Mouse (Mus musculus): Measurements from ENCODE around the gene Slc25a23. TPM values are rescaled to one million over a fixed set of nuclear protein-coding genes. Genes with fewer than 3 reads are reported as not detected.

Slc25a23 gene
- polyA plus RNA-seq, 1 experiment from 2014 or later = 12.9 TPM

DNA sequence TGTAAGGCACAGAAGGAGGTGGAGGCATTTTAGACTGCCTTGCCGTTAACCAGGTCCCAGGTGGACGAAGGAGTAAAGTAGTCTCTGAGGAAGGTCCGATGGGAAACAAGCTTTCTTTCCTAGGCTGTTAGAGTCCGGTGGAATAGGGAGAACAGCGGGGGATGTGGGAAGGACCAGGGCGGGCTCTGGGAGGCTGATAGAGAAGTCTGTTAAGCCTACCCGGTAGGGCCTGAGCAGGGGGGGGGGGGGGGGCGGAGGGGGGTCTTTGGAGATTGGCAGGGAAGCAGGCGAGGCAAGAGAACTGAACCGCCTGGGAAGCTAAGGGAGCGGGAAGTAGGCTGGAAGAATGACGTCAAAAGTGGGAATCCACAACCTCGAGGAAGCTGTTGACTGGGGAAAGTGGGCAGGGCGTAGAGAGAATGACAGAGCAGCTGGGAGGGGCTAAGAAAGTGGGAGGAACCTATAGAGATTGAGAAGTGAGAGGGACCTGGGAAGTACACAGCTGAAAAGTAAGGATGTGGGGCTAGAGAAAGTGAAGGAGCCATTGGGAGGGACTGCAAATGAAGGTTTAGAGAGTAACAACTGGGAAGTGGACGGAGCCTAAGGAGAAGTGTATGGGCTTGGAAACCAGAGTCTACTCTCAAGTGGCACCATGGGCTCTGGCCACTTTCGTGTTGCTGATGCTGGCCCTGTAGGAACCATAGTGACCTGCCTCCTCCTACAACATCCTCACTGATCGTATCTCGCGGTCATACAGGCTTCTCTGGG is 36.4 kb upstream of the Slc25a23 start:
- Histone ChIP-seq H3K27me3 (no peaks in the 10 kb centered on the region), H3K9me3 (replicated peaks) (no peaks in the 10 kb centered on the region), H3K36me3 (no peaks in the 10 kb centered on the region), H3K4me2 (peak overlapping the region; percentile 61), H3K9ac (no peak overlapping the region), H3K27ac (no peak overlapping the region), H3K4me1 (peaks cover 14% of the 10 kb centered on the region), H3K4me3 (replicated peaks) (peak overlapping the region; percentile 27)
- peak; percentile 90 for ATAC-seq (replicated peaks; ENCODE audit: low FRiP score)
- WGBS = 3% methylated on average over 18 of the region's 19 CpGs

DNA sequence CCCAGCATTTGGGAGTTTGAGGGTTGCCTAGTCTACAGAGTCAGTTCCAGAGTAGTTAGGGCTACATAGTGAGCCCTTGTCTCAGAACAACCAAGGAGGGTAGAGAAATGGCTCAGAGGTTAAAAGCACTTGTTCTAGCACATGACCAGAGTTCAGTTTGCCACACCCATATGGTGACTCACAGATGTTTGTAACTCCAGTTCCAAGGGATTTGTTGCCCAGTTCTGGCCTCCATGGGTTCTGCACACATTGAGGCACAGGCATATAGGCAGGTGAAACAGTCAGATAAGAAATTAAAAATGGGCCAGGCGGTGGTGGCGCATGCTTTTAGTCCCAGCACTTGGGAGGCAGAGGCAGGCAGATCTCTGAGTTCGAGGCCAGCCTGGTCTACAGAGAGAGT is 34.6 kb upstream of the Slc25a23 start:
- Histone ChIP-seq H3K36me3 (no peaks in the 10 kb centered on the region), H3K4me2 (no peak overlapping the region), H3K4me3 (replicated peaks) (no peak overlapping the region), H3K27ac (no peak overlapping the region), H3K27me3 (0 out of 2 replicates have a peak, but pooled peaks cover 2% of the 10 kb centered on the region), H3K4me1 (peaks cover 14% of the 10 kb centered on the region), H3K9me3 (replicated peaks) (no peaks in the 10 kb centered on the region), H3K9ac (no peak overlapping the region)
- 88% methylated on average over 3 of the region's 3 CpGs for WGBS
- ATAC-seq (replicated peaks; ENCODE audit: low FRiP score) = no peak

DNA sequence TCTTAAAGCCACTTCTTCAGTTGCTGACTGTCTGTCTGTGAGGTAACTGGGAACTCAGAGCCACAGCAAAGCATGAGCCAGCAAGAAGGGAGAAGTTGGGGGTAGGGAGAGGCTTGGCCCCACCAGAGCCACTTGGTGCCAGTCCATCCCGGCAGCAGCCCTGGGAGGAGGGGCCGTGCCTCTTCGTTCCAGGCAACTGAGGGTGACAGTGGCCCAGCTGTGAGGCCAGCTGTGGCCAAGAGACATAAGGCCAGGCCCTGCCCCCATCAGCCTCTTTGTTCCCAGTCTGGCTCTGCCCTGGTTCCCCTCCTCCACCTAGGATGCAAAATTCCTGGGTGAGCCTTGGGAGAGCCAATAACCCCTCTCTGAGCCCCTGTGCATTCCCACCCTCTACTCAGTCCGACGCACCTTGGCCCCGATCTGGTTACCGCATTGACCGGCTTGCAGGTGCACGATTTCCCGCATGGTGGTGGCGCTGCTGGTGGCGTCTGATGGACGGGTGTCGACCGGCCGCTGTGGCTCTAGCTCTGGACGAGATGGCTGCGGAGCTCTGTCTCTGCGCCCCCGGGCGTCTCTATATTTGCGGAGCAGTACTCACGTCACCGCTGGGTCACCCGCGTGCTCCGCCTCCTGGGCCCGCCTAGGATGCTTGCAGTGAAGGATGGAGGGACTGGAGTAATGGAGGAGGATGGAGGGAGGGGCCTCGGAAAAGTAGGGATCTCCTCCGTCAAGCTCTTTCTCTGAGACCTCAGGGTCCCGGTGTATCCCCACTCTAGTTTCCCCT is 27.6 kb upstream of the Slc25a23 start, which contains the start of gene Tubb4a:
Tubb4a (minus strand) TSS at position 734 of the 784 bp plus-strand sequence.
- Histone ChIP-seq H3K4me2 (peak within 1 kb of the TSS; percentile 61), H3K36me3 (no peaks in the 10 kb centered on the region), H3K4me1 (peaks cover 15% of the 10 kb centered on the region), H3K4me3 (replicated peaks) (peak within 1 kb of the TSS; percentile 40), H3K27me3 (peaks cover 11% of the 10 kb centered on the region; the same call in 1 of the 2 replicates), H3K9me3 (replicated peaks) (no peaks in the 10 kb centered on the region), H3K9ac (peak within 1 kb of the TSS; percentile 21; the same call in 1 of the 2 replicates), H3K27ac (no peak within 1 kb of the TSS)
- ATAC-seq (replicated peaks; ENCODE audit: low FRiP score) = peak; percentile 67
- WGBS = under 1% methylated on average over 31 of the region's 31 CpGs

DNA sequence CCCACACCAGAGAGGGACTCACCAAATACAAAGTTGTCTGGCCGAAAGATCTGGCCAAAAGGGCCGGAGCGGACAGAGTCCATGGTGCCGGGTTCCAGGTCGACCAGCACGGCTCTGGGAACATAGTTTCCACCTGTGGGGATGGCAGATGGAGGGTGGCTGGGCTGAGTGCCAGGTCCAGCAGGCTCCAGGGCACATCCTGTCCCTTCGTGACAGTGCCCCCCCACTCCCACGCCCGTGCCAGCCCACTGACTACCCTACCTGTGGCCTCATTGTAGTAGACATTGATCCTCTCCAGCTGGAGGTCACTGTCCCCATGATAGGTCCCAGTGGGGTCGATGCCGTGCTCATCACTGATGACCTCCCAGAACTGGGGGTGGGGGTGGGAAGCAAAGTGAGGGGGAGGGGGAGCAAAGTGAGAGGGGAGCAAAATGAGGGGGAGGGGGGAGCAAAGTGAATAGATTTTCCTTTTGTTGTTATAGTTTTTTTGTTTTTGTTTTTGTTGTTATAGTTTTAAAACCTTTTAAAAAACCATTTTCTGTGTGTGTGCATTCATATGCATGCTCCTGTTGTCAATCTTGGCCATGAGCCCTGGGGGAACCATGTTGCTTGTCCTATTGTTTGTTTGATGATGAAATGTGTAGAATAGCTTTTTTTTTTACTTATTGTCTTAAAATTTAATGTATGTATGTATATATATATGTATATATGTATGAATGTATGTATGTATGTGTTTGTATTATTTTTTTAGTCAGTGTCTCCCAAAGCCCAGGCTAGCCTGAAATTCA is 26.5 kb upstream of the Slc25a23 start:
- H3K4me2 ChIP-seq = no peak overlapping the region

DNA sequence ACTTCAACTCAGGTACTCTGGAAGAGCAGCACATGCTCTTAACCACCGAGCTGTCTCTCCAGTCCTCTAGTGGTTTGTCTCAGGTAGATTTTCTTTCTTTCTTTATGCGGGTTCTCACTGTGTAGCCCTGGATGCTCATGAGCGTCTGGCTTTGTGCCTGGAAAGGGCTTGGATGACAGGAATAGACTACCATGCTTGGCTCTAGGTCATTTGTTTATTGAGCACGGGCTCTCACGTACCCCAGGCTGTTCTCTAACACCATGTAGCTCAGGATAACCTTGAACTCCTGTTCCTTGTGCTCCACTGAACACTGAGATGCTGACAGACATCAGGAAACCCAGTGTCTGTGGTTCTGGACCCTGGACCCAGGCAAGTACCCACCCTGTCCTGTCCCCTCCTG is 22.8 kb upstream of the Slc25a23 start:
- peaks cover 12% of the 10 kb centered on the region for H3K4me1 ChIP-seq
- no peaks in the 10 kb centered on the region for H3K9me3 ChIP-seq (replicated peaks)
- H3K27ac ChIP-seq = no peak overlapping the region
- H3K27me3 ChIP-seq = no peaks in the 10 kb centered on the region
- H3K9ac ChIP-seq = no peak overlapping the region
- ATAC-seq (replicated peaks; ENCODE audit: low FRiP score) = no peak
- no peak overlapping the region for H3K4me2 ChIP-seq
- 82% methylated on average over 5 of the region's 5 CpGs for WGBS
- no peak overlapping the region for H3K4me3 ChIP-seq (replicated peaks)
- no peaks in the 10 kb centered on the region for H3K36me3 ChIP-seq

More for the DNA sequence above, 26.5 kb upstream of the Slc25a23 start:
- Histone ChIP-seq H3K27me3 (peaks cover 11% of the 10 kb centered on the region; the same call in 1 of the 2 replicates), H3K9me3 (replicated peaks) (no peaks in the 10 kb centered on the region), H3K36me3 (no peaks in the 10 kb centered on the region), H3K9ac (no peak overlapping the region), H3K4me1 (peaks cover 15% of the 10 kb centered on the region), H3K27ac (no peak overlapping the region), H3K4me3 (replicated peaks) (no peak overlapping the region)
- 85% methylated on average over 11 of the region's 11 CpGs for WGBS
- no peak for ATAC-seq (replicated peaks; ENCODE audit: low FRiP score)

DNA sequence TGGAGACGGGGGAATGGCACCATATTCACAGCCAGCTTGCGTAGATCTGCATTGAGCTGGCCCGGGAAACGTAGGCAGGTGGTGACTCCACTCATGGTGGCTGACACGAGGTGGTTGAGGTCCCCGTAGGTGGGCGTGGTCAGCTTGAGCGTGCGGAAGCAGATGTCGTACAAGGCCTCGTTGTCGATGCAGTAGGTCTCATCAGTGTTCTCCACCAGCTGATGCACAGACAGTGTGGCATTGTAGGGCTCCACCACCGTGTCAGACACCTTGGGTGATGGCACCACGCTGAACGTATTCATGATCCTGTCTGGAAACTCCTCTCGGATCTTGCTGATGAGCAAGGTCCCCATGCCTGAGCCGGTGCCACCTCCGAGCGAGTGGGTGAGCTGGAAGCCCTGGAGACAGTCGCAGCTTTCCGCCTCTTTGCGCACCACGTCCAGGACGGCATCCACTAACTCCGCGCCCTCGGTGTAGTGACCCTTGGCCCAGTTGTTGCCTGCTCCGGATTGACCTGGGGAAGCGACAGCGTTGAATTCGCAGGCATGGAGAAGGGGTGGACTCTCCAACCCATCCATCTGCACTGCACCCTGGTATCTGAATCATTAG is 21.7 kb upstream of the Slc25a23 start:
- H3K27me3 ChIP-seq = no peaks in the 10 kb centered on the region
- no peak overlapping the region for H3K27ac ChIP-seq
- H3K9ac ChIP-seq = no peak overlapping the region
- WGBS = 94% methylated on average over 31 of the region's 31 CpGs
- H3K4me3 ChIP-seq (replicated peaks) = no peak overlapping the region
- ATAC-seq (replicated peaks; ENCODE audit: low FRiP score) = no peak
- H3K36me3 ChIP-seq = no peaks in the 10 kb centered on the region
- no peak overlapping the region for H3K4me2 ChIP-seq
- H3K4me1 ChIP-seq = peaks cover 3% of the 10 kb centered on the region; the same call in 1 of the 2 replicates
- no peaks in the 10 kb centered on the region for H3K9me3 ChIP-seq (replicated peaks)

DNA sequence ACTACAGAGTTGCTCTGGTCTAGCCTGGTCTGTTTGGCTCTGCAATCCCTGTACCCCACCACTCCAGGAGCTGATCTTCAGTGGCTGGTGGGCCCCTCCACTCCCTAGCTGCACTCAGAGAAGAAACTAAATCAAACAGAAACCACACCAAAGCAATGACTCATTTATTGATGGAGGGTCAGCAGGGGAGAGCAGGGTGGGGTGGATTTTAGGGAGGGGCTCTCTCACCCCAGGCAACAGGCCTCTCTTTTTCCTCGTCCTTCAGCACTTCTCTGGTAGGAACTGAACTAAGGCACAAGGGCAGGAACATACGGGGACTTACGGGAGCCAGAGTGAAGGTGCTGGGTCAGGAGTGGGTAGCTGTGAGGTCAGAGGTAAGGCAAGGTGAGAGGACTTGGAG is 20.3 kb upstream of the Slc25a23 start:
- Histone ChIP-seq H3K27me3 (no peaks in the 10 kb centered on the region), H3K4me1 (peaks cover 3% of the 10 kb centered on the region; the same call in 1 of the 2 replicates), H3K4me3 (replicated peaks) (no peak overlapping the region), H3K9me3 (replicated peaks) (no peaks in the 10 kb centered on the region), H3K36me3 (no peaks in the 10 kb centered on the region), H3K27ac (no peak overlapping the region), H3K9ac (no peak overlapping the region), H3K4me2 (no peak overlapping the region)
- no peak for ATAC-seq (replicated peaks; ENCODE audit: low FRiP score)
- WGBS = 70% methylated on average over 3 of the region's 3 CpGs

DNA sequence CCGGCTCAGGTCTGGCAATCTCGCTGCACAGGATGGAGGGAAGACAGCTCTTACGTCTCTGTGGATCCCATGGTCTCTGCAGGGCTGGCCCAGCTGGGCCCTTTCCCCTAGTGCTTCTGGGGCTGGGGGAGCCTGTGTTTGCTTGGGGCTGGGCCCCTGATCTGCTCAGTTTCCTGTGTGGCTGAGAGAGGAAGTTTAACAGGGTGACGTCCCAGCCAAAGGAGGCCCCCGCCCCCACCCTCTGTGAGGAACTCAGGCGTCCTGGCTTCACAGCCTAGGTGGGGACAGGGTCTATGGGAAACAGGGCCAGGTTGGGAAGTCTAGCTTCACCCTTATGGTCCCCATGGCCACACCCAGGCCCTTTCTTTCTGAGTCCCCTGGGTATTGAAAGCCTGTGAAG is 18.7 kb upstream of the Slc25a23 start, which contains the start of gene Dennd1c:
Dennd1c (minus strand) TSS at position 179 of the 400 bp plus-strand sequence.
- no peak within 1 kb of the TSS for H3K9ac ChIP-seq
- H3K27me3 ChIP-seq = no peaks in the 10 kb centered on the region
- WGBS = 36% methylated on average over 6 of the region's 6 CpGs
- no peaks in the 10 kb centered on the region for H3K9me3 ChIP-seq (replicated peaks)
- H3K4me1 ChIP-seq = peaks cover 3% of the 10 kb centered on the region; the same call in 1 of the 2 replicates
- H3K27ac ChIP-seq = no peak within 1 kb of the TSS
- no peak within 1 kb of the TSS for H3K4me2 ChIP-seq
- H3K4me3 ChIP-seq (replicated peaks) = no peak within 1 kb of the TSS
- ATAC-seq (replicated peaks; ENCODE audit: low FRiP score) = peak; percentile 27; the same call in 1 of the 2 replicates
- H3K36me3 ChIP-seq = no peaks in the 10 kb centered on the region

DNA sequence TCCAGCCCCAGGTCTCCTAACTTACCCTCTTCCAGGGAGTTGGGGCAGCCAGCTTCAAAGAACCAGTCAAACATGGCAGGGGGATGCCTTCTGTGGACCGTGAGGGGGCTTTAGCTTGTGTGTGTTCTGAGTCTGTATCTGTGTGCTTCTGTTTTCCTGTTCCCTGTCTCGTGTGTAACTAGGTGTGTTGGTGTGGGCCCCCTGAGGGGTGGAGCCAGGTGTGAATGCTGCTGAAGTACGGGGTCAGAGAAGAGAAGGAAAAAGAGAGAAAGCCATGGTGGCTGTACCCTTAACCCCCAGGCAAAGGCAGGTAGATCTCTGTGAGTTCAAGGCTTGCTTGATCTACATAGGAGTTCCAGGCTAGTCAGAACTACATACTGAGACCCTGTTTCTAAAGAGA is 17.3 kb upstream of the Slc25a23 start:
- 66% methylated on average over 3 of the region's 3 CpGs for WGBS
- H3K36me3 ChIP-seq = no peaks in the 10 kb centered on the region
- H3K9ac ChIP-seq = no peak overlapping the region
- peaks cover 3% of the 10 kb centered on the region; the same call in 1 of the 2 replicates for H3K4me1 ChIP-seq
- no peak overlapping the region for H3K4me3 ChIP-seq (replicated peaks)
- no peak for ATAC-seq (replicated peaks; ENCODE audit: low FRiP score)
- no peaks in the 10 kb centered on the region for H3K27me3 ChIP-seq
- H3K4me2 ChIP-seq = no peak overlapping the region
- no peaks in the 10 kb centered on the region for H3K9me3 ChIP-seq (replicated peaks)
- no peak overlapping the region for H3K27ac ChIP-seq

DNA sequence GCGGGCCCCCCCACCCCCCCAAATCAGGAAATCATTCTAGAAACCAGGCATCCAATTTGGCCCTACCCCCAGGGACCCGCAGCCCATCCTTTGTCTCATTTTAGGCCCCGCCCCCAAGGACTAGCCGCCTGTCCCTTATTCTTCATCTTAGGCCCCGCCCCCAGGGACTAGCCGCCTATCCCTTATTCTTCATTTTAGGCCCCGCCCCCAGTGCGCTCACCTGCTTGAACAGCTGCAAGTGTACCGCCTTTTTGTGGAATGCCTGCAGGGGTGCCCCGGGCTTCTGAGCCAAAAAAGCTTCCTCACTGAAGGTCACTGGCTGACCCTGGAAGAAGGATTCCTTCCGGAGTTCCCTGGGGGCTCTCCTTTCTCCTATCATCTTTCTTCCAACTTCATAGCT is 11.0 kb upstream of the Slc25a23 start:
- H3K27ac ChIP-seq = no peak overlapping the region
- H3K9ac ChIP-seq = no peak overlapping the region
- no peaks in the 10 kb centered on the region for H3K9me3 ChIP-seq (replicated peaks)
- 0 out of 2 replicates have a peak, but pooled peaks cover 4% of the 10 kb centered on the region for H3K4me1 ChIP-seq
- peak overlapping the region; percentile 51 for H3K4me2 ChIP-seq
- H3K27me3 ChIP-seq = no peaks in the 10 kb centered on the region
- H3K4me3 ChIP-seq (replicated peaks) = peak overlapping the region; percentile 26
- WGBS = 7% methylated on average over 11 of the region's 11 CpGs
- ATAC-seq (replicated peaks; ENCODE audit: low FRiP score) = peak; percentile 80
- 0 out of 2 replicates have a peak, but pooled peaks cover 4% of the 10 kb centered on the region for H3K36me3 ChIP-seq

DNA sequence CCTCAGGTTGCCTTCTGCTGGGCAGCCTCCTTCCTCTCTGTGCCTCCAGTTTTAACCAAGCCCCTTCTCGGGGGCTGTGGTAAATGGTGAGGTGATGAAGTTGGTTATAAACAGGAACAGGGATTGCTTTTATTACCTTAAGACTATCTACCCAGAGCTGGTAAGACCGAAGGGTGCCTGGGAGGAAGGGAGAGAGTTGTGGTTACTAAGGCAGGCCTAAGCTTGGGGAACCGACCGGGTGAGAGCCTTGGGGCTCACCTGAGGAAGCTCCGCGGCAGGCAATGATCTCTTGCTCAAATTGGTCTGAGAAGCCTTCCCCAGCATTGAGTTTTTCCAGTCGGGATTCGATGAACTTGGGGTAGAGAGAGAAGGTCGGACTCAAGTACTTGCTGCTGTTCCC is 10.6 kb upstream of the Slc25a23 start:
- Histone ChIP-seq H3K4me2 (peak overlapping the region; percentile 51), H3K27ac (0 out of 2 replicates have a peak overlapping the region, but pooled peaks have one; percentile 3), H3K9me3 (replicated peaks) (no peaks in the 10 kb centered on the region), H3K9ac (no peak overlapping the region), H3K4me3 (replicated peaks) (peak overlapping the region; percentile 26), H3K4me1 (0 out of 2 replicates have a peak, but pooled peaks cover 4% of the 10 kb centered on the region), H3K36me3 (0 out of 2 replicates have a peak, but pooled peaks cover 4% of the 10 kb centered on the region), H3K27me3 (no peaks in the 10 kb centered on the region)
- no peak for ATAC-seq (replicated peaks; ENCODE audit: low FRiP score)
- WGBS = 6% methylated on average over 9 of the region's 9 CpGs

Data from kidney, embryonic 15.5 days (tissue).